Mouse (Mus musculus): ENCODE measurements around the gene Krt80.

Gene Krt80

DNA sequence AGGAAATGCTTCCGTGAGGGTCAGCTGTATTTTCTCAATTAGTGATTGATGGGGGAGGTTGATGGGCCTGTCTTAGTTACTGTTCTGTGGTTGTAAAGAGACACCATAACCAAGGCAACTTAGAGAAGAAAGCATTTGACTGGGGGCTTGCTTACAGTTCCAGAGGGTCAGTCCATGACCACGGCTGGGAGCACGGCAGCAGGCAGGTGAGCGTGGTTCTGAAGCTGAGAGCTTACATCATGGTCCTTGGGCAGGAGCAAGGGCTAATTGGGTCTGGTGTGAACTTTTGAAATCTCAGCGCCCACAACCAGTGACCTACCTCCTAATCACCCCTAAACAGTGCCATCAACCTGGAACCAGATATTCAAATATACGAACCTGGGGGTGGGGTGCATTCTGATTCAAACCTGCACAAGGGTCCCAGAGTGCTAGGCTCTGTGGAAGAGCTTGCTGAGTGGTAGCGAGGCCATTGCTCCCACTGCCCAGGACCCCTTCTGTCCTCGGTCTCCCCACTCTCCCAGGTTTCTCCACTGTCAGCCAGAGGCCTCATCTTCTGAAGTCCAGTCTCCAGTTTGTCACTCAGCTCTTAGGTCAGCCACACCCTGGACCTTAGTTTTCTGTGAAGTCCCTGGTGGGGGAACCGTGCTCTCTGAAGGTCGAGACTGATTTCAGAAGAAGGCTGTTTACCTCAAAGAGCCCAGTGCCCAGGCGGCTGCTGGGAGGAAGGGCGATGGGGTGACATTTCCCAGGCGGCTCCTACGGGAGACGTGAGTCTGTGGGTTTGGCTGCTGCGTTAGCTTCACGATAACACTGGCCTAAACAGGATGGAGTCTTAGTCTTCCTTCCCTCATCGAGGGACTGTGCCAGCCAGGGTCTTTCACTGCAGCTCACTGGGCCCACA is 52.8 kb downstream of the Krt80 start:
- DNase-seq (ENCODE audit: low read depth): no peak

DNA sequence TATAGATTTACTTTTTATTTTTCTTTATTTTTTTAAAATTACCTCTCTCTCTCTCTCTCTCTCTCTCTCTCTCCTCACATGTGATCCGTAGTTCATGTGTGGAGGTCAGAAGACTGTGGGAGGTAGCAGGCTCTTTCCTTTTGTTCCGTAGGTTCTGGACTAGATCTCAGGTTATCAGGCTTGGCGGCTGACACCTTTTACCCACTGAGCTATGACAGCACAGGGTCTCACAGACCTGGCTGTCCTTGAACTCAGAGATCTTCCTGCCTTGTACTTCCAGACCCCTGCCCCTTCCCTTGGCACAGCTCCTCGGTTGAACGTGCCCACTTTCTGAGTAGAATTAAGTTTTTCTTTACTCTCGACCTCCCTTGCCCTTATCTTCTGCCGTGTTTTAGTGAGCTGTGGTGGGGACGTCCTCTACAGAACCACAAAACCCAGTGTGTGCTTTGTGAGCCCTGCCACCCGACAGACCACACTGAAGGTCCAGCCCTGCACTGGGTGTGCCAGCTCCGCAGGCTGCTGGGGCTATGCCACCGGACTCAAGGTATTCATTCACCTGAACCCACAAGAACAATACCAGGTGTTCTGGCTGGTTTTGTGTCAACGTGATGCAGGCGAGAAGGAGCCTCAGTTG is 53.6 kb downstream of the Krt80 start:
- no peak for DNase-seq (ENCODE audit: low read depth)

DNA sequence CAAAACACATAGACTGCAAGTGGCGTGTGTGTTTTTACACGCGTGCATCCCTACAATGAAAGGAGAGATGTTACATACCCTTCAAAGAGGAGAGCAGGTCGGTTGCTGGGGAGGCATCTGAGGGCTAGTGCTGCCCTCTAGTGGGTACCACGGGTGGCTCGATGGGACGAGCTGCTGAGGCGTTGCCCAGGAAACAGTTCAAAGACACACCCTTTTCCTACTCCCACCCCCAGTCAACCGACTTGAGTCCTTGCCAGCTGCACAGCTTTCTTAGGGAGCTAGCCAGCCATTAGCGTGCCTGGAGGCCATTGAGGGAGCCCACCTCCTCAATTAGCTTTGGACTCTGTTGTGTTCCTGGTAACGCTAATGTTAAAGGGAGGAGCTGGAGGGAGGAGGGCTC is 54.1 kb downstream of the Krt80 start:
- peak; percentile 77 for DNase-seq (ENCODE audit: low read depth)

DNA sequence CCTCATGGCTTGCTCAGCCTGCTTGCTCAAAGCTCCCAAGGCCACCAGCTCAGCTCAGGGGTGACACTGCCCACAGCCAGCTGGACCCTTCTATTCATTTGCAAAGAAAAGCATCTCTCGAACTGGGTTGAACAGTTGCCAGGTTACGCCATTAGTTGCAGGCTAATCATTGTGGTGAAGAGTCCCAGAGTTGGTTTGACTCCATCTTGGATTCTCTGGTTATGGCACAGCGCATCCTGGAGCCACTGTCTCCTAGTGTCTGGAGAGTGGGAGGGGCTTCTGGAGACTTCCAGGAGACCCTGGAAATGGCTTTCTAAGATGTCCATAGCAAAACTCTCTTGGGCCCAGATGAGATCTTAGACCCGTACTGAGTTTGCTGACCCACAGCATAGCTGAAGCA is 54.6 kb downstream of the Krt80 start:
- DNase-seq (ENCODE audit: low read depth): no peak

DNA sequence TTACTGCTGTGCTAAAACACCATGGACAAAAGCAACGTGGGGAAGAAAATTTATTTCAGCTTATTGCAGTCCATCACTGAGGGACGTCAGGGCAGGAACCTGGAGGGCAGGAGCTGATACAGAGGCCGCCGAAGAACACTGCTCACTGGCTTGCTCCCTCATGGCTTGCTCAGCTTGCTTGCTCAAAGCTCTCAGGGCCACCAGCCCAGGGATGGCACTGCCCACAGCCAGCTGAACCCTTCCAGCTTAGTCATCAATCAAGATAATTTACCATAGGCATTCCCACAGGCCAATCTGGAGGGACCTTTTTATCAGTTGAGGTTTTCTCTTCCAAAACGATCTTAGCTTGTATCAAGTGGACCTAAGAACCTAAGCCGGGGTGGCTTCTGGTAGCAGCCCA is 58.0 kb downstream of the Krt80 start:
- no peak for DNase-seq (ENCODE audit: low read depth)

DNA sequence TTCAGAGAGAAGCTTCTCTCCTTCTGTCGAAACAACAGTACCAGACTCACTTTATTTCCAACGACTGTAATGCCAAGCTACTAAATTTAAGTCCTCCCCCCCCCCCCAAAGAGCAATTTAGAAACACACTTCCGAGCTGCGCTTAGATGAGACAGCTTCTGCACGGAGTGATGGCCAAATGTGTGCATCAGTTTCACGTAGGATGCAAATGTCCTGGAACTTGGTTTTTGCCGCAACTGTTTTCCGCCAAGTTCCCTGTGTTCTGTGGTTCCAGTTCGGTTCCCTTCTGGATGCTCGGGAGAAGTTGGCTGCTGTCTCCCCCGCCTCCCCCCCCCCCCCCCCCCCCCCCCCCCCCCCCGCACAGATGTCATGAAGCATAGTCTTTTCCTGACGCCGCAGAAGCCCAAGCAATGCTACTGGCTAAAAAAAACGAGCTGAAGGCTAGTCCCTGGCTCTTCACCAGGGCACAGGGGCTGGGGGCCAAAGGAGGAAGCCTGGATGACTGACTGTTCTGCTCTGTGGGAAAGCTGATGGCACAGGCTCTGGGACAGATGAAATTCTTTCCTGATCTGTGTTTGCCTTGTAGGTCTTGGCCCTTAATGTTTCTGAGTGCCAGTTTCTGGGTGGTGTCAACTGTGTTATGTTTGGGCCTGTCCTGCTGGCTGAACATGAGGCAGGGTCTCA is 58.7 kb downstream of the Krt80 start:
- no peak for DNase-seq (ENCODE audit: low read depth)

DNA sequence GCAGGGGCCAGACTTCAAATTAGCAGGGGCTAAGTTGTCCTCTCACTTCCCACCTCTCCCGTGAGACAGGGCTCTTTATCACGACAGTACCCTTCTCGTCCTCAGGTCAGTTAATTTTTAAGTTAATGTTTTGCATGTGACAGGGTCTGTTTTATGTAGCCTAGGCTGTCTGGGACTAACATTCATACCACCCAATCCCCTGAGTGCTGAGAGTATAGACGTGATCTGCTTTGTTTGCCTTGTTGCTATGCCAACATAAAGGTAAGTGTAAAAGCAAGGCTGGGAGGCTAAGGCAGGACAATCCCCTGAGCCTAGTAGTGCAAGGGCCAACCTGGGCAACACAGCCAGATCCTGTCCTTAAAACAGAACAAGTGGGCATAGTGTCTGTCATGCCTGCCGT is 60.5 kb downstream of the Krt80 start:
- DNase-seq (ENCODE audit: low read depth): no peak

- DNase-seq (ENCODE audit: low read depth): no peak
Observed at GRCm38 (mm10) chr15:101308440-101309348, 61.3 kb downstream of the Krt80 start.

GRCm38 (mm10) chr15:101306459-101306858 is 63.5 kb downstream of the Krt80 start:
- DNase-seq (ENCODE audit: low read depth): no peak

DNA sequence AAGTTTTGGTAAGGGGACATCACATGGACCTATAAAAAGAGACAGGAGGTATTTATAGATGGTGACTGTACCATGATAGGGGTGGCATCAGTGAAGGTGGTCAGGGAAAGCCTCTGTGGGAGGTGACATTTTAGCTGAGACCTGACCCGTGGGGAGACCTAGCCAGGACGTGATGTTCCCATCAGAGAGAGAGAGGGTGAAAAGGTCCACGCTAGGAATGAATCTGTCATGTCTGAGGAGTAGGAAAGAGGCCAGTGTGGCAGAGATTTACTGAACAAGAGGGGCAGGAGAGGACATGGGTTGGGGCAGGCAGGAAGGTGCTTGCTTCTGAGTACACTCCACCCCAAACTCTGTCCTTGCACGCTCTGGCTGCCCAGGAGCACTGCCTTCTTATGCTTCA is 66.1 kb downstream of the Krt80 start:
- no peak for DNase-seq (ENCODE audit: low read depth)

DNA sequence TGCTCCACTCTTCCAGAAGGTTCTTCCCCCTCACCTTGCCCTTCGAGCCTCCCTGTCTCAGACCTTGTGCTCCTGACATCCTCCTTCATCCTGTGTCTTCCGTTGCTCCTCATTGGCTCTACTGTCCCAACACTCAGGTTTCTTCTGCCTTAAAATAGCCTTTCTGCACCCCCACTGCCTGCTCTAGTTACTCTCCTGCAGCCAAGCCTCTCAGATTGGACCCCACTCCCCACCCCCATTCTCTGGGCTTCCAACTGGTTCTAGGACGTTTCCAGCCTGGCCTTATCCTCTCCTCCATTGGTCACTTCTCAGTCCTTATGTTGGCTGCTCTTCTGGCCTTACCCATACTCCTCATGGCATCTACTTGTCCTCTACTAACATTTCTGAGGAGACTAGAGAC is 67.8 kb downstream of the Krt80 start:
- no peak for DNase-seq (ENCODE audit: low read depth)

- no peak for DNase-seq (ENCODE audit: low read depth)
Observed at GRCm38 (mm10) chr15:101300128-101300527, 69.8 kb downstream of the Krt80 start.

GRCm38 (mm10) chr15:101299480-101299960 is 70.4 kb downstream of the Krt80 start:
- no peak for DNase-seq (ENCODE audit: low read depth)

DNA sequence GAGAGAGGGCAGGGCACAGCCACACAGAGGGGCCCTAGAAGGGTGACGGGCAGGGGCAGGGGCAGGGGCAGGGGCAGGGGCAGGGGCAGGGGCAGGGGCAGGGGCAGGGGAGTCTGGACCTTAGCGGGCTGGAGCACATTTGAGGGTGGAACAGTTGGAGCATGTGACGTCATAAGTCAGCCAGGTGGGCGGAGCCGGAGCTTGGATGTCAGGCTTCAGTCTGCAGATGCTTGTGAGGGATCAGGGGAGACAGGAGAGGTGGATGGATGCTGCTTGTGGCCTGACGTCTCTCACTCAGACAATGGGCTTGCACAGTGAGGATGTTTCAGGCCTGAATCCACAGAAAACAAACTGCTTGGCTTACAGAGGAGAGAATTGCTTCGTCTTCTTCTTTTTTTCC is 71.4 kb downstream of the Krt80 start:
- no peak for DNase-seq (ENCODE audit: low read depth)

- DNase-seq (ENCODE audit: low read depth): no peak
Observed at GRCm38 (mm10) chr15:101297988-101298387, 72.0 kb downstream of the Krt80 start.

Measured in fibroblast of lung, adult 2 months (primary cell).